Mouse (Mus musculus): ENCODE results near the gene Sars2.

Sars2 gene

GRCm38 (mm10) chr7:28726600-28726999 lies 15.2 kb upstream of the Sars2 start:
- DNase-seq (ENCODE audit: low read depth, low spot score), result no peak

- DNase-seq (ENCODE audit: low read depth, low spot score), result no peak
Measured at GRCm38 (mm10) chr7:28727649-28728340, 14.0 kb upstream of the Sars2 start.

DNA sequence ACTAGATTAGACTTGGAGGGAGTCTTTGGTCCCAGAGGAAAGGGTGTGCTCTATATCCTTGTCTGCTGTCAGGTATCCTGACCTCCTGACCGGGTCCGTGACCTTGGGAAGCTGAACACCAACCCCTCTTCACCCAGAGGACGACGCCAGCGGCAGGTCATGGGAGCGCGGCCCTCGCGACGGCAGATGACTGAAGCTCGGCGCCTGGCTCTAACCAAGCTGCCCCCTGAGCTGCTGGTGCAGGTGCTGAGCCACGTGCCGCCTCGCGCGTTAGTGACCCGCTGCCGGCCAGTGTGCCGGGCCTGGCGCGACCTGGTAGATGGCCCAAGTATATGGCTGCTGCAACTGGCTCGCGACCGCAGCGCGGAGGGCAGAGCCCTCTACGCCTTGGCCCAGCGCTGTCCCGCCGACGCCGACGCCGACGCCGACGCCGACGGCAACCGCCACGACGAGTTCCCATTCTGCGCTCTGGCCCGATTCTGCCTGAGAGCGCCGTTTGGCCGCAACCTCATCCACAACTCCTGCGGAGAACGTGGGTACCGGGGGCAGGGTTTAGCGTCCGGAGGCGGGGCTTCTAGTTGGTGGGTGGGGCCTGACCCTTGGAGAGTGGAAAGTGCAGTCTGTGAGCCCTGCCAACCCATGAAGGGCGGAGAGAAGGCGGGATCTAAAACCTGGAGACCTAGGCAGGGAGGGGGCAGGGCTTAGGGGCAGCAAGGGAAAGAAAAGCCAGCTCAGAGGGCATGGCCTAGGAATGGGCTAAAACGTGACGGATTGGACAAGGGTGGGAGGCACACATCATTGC lies 9.2 kb upstream of the Sars2 start:
- DNase-seq (ENCODE audit: low read depth, low spot score), result peak; percentile 22

- DNase-seq (ENCODE audit: low read depth, low spot score), result no peak
Measured at GRCm38 (mm10) chr7:28733211-28733610, 8.6 kb upstream of the Sars2 start.

DNA sequence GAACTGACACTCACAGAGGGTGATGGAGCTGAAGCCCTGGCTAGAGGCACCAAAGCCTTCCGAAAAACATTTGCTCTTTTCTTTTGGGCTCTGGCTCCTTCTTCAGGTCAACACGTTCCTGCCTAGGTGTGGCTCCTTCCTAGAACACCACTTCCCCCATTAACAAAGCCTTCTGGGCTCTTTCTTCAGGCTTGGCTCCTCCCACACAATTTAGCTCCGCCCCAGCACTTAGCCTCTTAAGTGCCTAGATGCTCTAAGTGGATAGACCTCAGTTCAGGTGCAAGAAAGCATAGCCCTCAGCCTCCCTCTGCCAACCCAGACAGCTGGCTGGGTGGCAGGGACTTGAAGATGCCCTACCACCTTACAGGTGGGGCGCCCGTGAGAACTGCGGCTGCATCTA lies 6.1 kb upstream of the Sars2 start:
- DNase-seq (ENCODE audit: low read depth, low spot score), result no peak

DNA sequence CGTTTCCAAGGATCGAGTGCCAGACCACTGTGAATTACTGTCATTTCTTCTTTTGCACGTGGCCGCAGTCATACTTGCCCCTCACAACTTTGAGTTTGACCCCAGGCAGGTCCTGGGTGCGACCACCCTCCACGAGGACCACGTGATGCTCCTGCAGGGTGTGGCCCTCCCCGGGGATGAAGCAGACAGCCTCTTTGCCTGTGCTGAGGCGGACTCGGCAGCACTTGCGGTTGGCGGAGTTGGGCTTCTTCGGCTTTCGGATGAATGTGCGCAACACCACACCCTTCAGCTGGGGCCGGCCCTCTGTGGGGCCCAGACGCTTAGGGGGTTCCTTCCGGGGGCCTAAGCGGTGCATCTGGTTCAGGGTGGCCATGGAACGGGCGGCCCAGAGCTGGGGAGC lies 2.0 kb upstream of the Sars2 start:
- DNase-seq (ENCODE audit: low read depth, low spot score), result no peak

GRCm38 (mm10) chr7:28740949-28741348 lies 843 bp upstream of the Sars2 start:
- DNase-seq (ENCODE audit: low read depth, low spot score), result no peak

DNA sequence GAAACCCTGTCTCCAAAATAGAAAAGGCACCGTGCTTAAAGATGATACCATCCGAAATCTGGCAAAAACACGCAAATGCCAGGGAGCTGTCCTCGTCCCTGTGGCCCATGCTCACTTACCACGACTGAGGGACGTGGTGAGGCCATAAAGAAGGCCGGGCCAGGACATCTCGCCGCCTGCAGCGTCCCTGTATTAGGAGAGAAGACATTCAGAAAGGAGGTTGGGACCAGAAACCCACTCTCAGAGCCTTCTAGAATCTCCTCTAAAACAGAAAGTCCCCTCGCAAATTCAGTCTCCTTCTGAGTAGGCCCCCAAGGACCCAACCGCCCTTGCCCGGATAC lies 454 bp upstream of the Sars2 start:
- DNase-seq (ENCODE audit: low read depth, low spot score), result no peak

DNA sequence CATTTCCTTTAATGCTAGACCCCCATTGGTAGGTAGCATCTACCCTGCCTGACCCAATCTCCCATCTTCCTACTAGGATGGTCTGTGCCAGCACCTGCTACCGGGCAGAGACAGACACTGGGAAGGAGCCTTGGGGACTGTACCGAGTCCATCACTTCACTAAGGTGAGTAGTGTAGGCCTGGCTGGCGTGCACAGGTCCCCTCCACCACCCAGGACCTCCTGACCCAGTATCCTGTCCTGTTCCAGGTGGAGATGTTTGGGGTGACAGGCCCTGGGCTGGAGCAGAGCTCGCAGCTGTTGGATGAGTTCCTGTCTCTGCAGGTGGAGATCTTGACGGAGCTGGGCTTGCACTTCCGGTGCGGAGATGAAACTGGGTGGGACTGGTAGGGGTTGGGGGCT lies 8.1 kb downstream of the Sars2 start:
- no peak for DNase-seq (ENCODE audit: low read depth, low spot score)

DNA sequence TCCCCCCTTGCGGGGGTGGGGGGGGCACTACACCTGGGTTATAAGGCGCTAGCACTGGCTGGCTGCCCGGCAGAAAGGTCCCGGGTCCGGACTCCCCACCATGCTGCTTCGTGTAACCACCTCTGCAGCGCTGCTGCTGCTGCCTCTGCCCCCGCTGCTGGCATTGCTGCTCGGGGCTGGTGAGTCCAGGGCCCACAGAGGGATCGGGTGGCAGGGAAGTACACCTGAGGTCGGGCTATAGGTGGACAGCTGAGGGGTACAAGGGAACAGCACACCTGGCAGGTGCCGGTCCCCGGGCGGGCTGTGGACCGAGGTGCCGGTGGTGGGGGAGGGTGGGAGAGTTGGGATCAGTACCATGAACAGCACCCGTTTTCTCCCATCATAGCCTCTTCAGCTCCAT lies 14.3 kb downstream of the Sars2 start, which contains the start of gene Ccer2:
Ccer2 (plus strand) TSS at position 96 of the 400 bp plus-strand sequence.
- DNase-seq (ENCODE audit: low read depth, low spot score), result no peak

DNA sequence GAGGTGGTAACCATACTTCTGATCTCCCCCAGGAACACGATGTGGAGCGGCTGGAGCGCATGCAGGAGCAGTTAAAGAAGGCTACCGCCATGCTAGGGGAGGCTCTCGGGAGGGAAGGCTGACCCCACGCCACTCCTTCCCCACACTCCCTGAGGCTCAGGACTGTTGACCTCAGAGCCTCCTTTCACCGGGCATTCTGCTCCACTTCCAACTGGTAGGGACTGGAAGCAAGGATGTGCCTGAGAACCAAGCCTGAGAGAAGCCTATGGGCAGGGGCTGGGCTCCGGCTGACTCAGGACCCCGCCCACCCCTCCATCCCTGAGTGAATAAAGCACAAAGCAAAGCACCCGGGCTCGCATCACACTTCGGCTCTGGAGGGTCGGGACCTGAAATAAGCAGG lies 16.8 kb downstream of the Sars2 start:
- no peak for DNase-seq (ENCODE audit: low read depth, low spot score)

DNA sequence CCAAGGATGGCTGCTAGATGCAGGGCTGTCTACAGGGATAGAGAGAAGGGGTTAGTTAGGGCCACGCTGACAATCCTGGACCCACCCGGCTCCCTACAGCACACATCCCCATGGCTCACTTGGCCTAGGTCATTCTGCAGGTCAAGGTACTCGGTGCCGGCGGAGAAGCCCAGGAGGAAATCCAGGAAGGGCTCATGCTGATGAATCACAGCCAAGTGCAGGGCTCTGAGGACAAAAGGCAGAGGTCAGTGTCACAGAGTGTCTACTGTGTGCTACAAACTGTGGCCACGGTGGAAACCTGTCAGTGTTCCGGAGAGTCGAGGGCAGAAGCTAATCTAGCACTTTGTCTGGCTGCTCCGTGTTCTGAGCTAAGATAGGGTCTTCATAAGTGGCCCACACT lies 20.1 kb downstream of the Sars2 start:
- no peak for DNase-seq (ENCODE audit: low read depth, low spot score)

DNA sequence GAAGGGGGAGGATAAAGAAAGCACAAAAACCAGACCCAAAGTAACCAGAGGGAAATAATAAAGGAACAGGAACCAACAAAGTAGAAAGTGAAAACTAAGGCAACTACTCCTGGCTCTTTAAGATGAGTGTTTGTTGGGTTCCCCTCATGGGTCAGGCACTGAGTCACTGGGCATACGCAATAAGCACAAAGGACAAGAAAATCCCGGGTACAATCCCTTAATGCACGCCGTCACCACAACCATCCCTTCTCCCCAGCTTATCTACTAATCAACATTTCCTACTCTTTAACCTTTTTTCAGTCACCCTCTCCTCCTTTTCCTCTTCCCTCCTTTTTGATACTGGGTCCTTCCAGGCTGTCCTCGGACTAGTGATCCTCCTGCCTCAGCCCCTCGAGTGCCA lies 23.4 kb downstream of the Sars2 start:
- no peak for DNase-seq (ENCODE audit: low read depth, low spot score)

GRCm38 (mm10) chr7:28766173-28766879 lies 24.5 kb downstream of the Sars2 start, which contains the start of gene Sirt2:
Gene Sirt2, plus strand, starts transcription at chr7:28766735.
- DNase-seq (ENCODE audit: low read depth, low spot score), result peak; percentile 98

DNA sequence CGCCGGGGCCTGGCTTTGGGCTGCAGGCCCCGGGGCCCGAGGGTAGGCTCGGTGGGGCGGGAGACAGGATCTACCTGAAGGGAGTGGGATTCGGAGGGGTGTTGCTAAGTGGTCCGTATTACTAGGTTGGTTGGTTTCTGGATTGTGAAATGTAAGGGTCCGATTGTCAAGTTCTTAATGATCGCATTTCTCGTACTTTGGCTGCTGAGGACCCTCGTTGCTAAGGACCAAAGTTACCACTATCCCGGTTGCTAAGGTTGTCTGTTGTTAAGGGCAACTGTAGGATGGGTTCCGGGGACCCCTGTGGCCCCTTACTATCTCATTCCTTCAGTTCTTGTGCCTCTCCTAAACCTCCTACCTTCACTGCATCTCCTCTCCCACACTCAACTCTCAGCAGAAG lies 25.1 kb downstream of the Sars2 start:
- no peak for DNase-seq (ENCODE audit: low read depth, low spot score)

DNA sequence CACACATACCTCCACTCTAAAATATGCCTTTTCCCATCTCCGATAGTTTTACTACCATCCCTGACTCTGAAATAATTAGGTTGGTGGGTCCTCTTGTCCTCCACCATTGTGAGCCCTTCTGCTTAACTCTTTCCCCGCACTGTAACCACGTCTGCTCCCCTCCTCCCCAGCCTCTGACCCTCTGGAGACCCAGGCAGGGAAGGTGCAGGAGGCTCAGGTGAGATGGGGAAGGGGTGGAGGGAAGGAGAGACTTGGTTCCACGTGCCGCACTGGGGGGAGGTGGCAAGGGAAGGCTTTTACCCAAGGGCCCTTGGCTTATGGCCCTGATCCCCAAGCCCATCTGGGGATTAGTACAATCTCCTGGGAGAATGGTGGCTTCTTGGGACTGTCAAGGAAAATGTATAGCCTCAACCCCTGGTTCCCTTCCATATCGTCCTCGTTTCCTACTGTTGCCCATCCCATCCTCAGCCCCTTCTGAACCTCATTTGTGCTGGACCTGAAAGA lies 25.7 kb downstream of the Sars2 start, which contains the start of gene Nfkbib:
Nfkbib (minus strand) TSS at position 51 of the 504 bp plus-strand sequence.
- no peak for DNase-seq (ENCODE audit: low read depth, low spot score)

DNA sequence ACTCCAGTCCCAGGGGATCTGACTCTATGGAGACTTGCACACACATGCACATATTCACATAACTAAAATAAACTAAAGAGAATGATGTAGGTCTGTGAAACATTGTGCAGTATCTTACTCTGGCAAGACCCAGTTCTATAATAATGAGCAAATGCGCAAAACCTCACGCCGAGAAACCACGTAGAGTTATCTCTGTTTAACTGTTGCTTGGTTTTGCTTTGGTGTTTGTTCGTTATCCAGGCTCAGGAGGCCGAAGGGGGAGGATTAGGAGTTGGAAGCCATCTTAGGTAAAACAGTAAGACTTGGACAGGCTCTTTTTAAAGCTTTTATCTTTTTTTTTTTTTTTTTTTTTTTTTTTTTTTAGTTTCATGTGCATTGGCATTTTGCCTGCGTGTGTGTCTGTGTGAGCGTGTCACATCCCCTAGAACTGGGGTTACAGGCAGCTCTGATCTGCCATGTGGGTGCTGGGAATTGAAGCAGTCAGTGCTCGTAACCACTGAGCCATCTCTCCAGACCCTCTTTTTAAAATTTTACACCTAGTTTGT lies 27.7 kb downstream of the Sars2 start:
- no peak for DNase-seq (ENCODE audit: low read depth, low spot score)

DNA sequence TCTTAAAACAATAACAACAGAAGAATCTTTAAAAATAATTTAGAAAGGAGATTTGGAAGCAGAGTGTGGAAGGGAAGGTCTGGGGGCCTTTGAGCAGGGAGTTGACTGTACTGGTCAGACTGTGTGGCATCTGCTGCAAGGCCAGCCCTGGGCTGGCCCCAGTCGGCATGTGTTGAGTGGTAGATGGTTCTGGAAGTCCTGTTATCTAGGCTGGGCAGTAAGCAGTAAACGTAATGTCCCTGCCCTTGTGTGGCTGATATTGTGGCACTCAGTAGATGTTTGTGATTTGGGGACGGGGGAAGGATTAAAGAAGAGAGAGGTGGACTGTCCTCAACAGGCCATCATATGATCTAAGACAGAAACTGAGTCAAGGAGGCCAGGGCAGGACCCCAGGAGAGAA lies 28.5 kb downstream of the Sars2 start:
- DNase-seq (ENCODE audit: low read depth, low spot score), result no peak

DNA sequence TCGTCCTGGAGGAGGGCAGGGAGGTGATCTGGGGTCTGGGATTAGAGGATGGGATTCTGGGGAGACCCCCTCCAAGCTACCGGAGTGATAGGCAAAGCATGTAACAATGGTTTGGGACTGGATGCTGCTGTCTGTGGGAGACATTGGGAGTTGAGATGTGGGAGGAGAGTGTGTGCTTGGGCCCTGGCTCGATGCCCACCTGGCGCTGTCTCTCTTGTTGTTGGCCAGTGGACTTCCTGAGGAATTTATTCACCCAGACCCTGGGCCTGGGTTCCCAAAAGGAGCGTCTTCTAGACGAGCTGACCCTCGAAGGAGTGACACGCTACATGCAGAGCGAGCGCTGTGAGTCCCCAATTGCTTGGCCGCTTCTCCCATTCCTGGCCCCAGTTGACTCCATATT lies 30.1 kb downstream of the Sars2 start:
- no peak for DNase-seq (ENCODE audit: low read depth, low spot score)

DNA sequence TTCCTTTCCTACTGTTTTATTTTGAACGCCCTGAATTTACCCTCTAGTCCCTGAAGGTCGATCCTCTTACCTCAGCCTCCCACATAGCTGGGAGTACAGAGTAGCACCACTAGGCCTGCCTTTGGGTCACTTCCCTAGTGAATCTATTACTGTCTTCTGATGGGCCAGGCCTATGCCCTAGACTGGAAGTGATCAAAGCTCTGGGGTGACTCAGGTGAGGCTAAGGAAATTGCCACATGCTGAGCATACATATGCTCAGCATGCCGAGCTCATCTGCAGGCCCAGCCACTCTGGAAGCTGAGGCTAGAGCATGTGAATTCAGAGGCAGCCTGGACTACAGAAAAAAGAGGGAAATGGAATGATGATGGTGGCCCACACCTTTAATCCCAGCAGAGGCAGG lies 31.4 kb downstream of the Sars2 start:
- no peak for DNase-seq (ENCODE audit: low read depth, low spot score)

DNA sequence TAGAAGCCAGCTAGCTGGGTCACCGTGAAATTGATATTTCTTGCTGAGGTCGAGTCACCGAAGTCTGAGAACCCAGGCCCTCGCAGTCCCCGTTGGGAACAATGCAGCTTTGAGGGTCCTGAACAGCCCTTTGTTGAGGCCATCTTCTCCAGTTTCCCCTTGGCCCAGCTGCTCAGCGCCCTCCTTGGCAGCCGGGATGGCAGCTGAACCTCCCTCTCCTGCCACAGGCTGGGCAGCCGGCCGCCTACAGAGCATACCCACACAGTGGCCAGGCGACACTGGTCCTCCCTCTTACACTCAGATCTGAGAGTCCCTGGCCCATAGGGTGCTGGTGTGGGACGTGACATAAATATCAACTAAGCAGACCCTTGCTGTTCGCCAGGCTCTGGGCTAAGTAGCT lies 32.4 kb downstream of the Sars2 start:
- no peak for DNase-seq (ENCODE audit: low read depth, low spot score)

DNA sequence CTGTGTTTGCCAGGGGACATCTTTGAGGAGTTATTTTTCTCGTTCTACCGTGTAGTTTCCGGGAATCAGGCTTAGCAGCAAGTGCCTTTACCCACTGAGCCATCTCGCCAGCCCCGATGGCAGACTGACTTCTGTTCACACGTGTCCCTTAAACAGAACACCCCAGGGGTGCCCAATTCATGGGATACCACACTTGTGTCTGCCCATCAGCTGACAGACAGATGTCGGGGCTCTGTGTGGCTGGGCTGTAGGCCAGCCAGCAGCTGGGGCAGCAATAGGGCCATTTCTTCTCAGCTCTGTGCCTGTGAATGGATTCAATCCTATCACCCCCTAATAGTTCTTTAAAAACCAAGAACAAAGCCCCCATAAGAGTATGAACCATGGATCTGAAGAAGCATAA lies 33.3 kb downstream of the Sars2 start:
- DNase-seq (ENCODE audit: low read depth, low spot score), result no peak

All from brain, embryonic 18.5 days (tissue).